Mouse (Mus musculus): ENCODE data around the gene Psmb11. TPM values are rescaled to one million over a fixed set of nuclear protein-coding genes. Genes with fewer than 3 reads are reported as not detected.

Psmb11 gene
- total and polyA plus RNA-seq, 3 experiments: 0.11 TPM; not detected in 2

- DNase-seq (ENCODE audit: low spot score) (peak; percentile 81), ATAC-seq (ENCODE audit: extremely low read depth, insufficient number of reproducible peaks, low FRiP score, poor library complexity, severe bottlenecking) (peak; percentile 67; the same call in 1 of the 2 replicates)
- TF ChIP-seq CTCF (IDR thresholded peaks at IDR 0.05; ENCODE audit: low read depth, low read length) (peak; percentile 80), POLR2AphosphoS5 (IDR thresholded peaks at IDR 0.05; ENCODE audit: insufficient replicate concordance, low read depth, low read length) (no peak)
- Histone ChIP-seq H3K36me3 (replicated peaks) (peaks cover 80% of the 10 kb centered on the region), H3K4me1 (ENCODE audit: insufficient read depth, low read depth, low read length) (peaks cover 57% of the 10 kb centered on the region), H3K27me3 (ENCODE audit: insufficient read depth, low read length) (peaks cover 20% of the 10 kb centered on the region), H3K9me3 (replicated peaks) (no peaks in the 10 kb centered on the region), H3K4me3 (ENCODE audit: low read depth, low read length) (peak within 1 kb of the TSS; percentile 74)
Observed at GRCm38 (mm10) chr14:54641305-54641969, 20.2 kb downstream of the Psmb11 start, which contains the start of gene Cdh24. TSS of gene Cdh24 (minus strand) at chr14:54641364.

GRCm38 (mm10) chr14:54642224-54642944 is 21.2 kb downstream of the Psmb11 start:
- Histone ChIP-seq H3K27me3 (ENCODE audit: insufficient read depth, low read length) (peaks cover 20% of the 10 kb centered on the region), H3K4me1 (ENCODE audit: insufficient read depth, low read depth, low read length) (peaks cover 57% of the 10 kb centered on the region), H3K4me3 (ENCODE audit: low read depth, low read length) (no peak overlapping the region), H3K9me3 (replicated peaks) (no peaks in the 10 kb centered on the region), H3K36me3 (replicated peaks) (peaks cover 80% of the 10 kb centered on the region)
- DNase-seq (ENCODE audit: low spot score) (no peak), ATAC-seq (ENCODE audit: extremely low read depth, insufficient number of reproducible peaks, low FRiP score, poor library complexity, severe bottlenecking) (no peak)
- no peak for TF ChIP-seq TAL1 (conservative IDR thresholded peaks at IDR 0.05; ENCODE audit: low read depth, low read length)
- TF ChIP-seq GATA2 (IDR thresholded peaks at IDR 0.05; ENCODE audit: borderline replicate concordance, low read depth, low read length): no peak
- no peak for TF ChIP-seq CTCF (IDR thresholded peaks at IDR 0.05; ENCODE audit: low read depth, low read length)
- no peak for TF ChIP-seq GATA1 (IDR thresholded peaks at IDR 0.05; ENCODE audit: borderline replicate concordance, low read length)
- no peak for TF ChIP-seq POLR2AphosphoS5 (IDR thresholded peaks at IDR 0.05; ENCODE audit: insufficient replicate concordance, low read depth, low read length)

- no peaks in the 10 kb centered on the region for H3K9me3 ChIP-seq (replicated peaks)
- H3K36me3 ChIP-seq (replicated peaks): peaks cover 81% of the 10 kb centered on the region
- no peak overlapping the region for H3K4me3 ChIP-seq (ENCODE audit: low read depth, low read length)
- peaks cover 20% of the 10 kb centered on the region for H3K27me3 ChIP-seq (ENCODE audit: insufficient read depth, low read length)
- no peak for ATAC-seq (ENCODE audit: extremely low read depth, insufficient number of reproducible peaks, low FRiP score, poor library complexity, severe bottlenecking)
- TF ChIP-seq GATA1 (IDR thresholded peaks at IDR 0.05; ENCODE audit: borderline replicate concordance, low read length) (no peak), CTCF (IDR thresholded peaks at IDR 0.05; ENCODE audit: low read depth, low read length) (no peak), TAL1 (conservative IDR thresholded peaks at IDR 0.05; ENCODE audit: low read depth, low read length) (no peak), GATA2 (IDR thresholded peaks at IDR 0.05; ENCODE audit: borderline replicate concordance, low read depth, low read length) (no peak), POLR2AphosphoS5 (IDR thresholded peaks at IDR 0.05; ENCODE audit: insufficient replicate concordance, low read depth, low read length) (no peak)
- DNase-seq (ENCODE audit: low spot score): no peak
- H3K4me1 ChIP-seq (ENCODE audit: insufficient read depth, low read depth, low read length): peaks cover 63% of the 10 kb centered on the region
Observed at GRCm38 (mm10) chr14:54643011-54643410, 21.8 kb downstream of the Psmb11 start.

GRCm38 (mm10) chr14:54644294-54644693 is 23.1 kb downstream of the Psmb11 start:
- Histone ChIP-seq H3K4me1 (ENCODE audit: insufficient read depth, low read depth, low read length) (peaks cover 74% of the 10 kb centered on the region), H3K36me3 (replicated peaks) (peaks cover 79% of the 10 kb centered on the region), H3K4me3 (ENCODE audit: low read depth, low read length) (no peak overlapping the region), H3K9me3 (replicated peaks) (no peaks in the 10 kb centered on the region), H3K27me3 (ENCODE audit: insufficient read depth, low read length) (peaks cover 16% of the 10 kb centered on the region; the same call in 1 of the 2 replicates)
- ATAC-seq (ENCODE audit: extremely low read depth, insufficient number of reproducible peaks, low FRiP score, poor library complexity, severe bottlenecking) (no peak), DNase-seq (ENCODE audit: low spot score) (no peak)
- TF ChIP-seq GATA1 (IDR thresholded peaks at IDR 0.05; ENCODE audit: borderline replicate concordance, low read length): no peak
- TF ChIP-seq TAL1 (conservative IDR thresholded peaks at IDR 0.05; ENCODE audit: low read depth, low read length): no peak
- no peak for TF ChIP-seq POLR2AphosphoS5 (IDR thresholded peaks at IDR 0.05; ENCODE audit: insufficient replicate concordance, low read depth, low read length)
- no peak for TF ChIP-seq CTCF (IDR thresholded peaks at IDR 0.05; ENCODE audit: low read depth, low read length)
- TF ChIP-seq GATA2 (IDR thresholded peaks at IDR 0.05; ENCODE audit: borderline replicate concordance, low read depth, low read length): no peak

GRCm38 (mm10) chr14:54646455-54646854 is 25.2 kb downstream of the Psmb11 start:
- no peak for DNase-seq (ENCODE audit: low spot score)
- H3K4me1 ChIP-seq (ENCODE audit: insufficient read depth, low read depth, low read length): peaks cover 78% of the 10 kb centered on the region
- TF ChIP-seq TAL1 (conservative IDR thresholded peaks at IDR 0.05; ENCODE audit: low read depth, low read length) (no peak), GATA1 (IDR thresholded peaks at IDR 0.05; ENCODE audit: borderline replicate concordance, low read length) (no peak), CTCF (IDR thresholded peaks at IDR 0.05; ENCODE audit: low read depth, low read length) (no peak), POLR2AphosphoS5 (IDR thresholded peaks at IDR 0.05; ENCODE audit: insufficient replicate concordance, low read depth, low read length) (no peak), GATA2 (IDR thresholded peaks at IDR 0.05; ENCODE audit: borderline replicate concordance, low read depth, low read length) (no peak)
- ATAC-seq (ENCODE audit: extremely low read depth, insufficient number of reproducible peaks, low FRiP score, poor library complexity, severe bottlenecking): no peak
- H3K27me3 ChIP-seq (ENCODE audit: insufficient read depth, low read length): no peaks in the 10 kb centered on the region; the same call in 1 of the 2 replicates
- no peak overlapping the region for H3K4me3 ChIP-seq (ENCODE audit: low read depth, low read length)
- no peaks in the 10 kb centered on the region for H3K9me3 ChIP-seq (replicated peaks)
- H3K36me3 ChIP-seq (replicated peaks): peaks cover 97% of the 10 kb centered on the region

GRCm38 (mm10) chr14:54646898-54647636 is 25.8 kb downstream of the Psmb11 start:
- TF ChIP-seq POLR2AphosphoS5 (IDR thresholded peaks at IDR 0.05; ENCODE audit: insufficient replicate concordance, low read depth, low read length): no peak
- TF ChIP-seq GATA1 (IDR thresholded peaks at IDR 0.05; ENCODE audit: borderline replicate concordance, low read length): no peak
- TF ChIP-seq GATA2 (IDR thresholded peaks at IDR 0.05; ENCODE audit: borderline replicate concordance, low read depth, low read length): no peak
- TF ChIP-seq CTCF (IDR thresholded peaks at IDR 0.05; ENCODE audit: low read depth, low read length): no peak
- no peak for TF ChIP-seq TAL1 (conservative IDR thresholded peaks at IDR 0.05; ENCODE audit: low read depth, low read length)
- H3K36me3 ChIP-seq (replicated peaks): peaks cover 97% of the 10 kb centered on the region

More at GRCm38 (mm10) chr14:54646898-54647636, 25.8 kb downstream of the Psmb11 start:
- H3K9me3 ChIP-seq (replicated peaks): no peaks in the 10 kb centered on the region
- H3K4me1 ChIP-seq (ENCODE audit: insufficient read depth, low read depth, low read length): peaks cover 78% of the 10 kb centered on the region
- no peaks in the 10 kb centered on the region; the same call in 1 of the 2 replicates for H3K27me3 ChIP-seq (ENCODE audit: insufficient read depth, low read length)
- ATAC-seq (ENCODE audit: extremely low read depth, insufficient number of reproducible peaks, low FRiP score, poor library complexity, severe bottlenecking) (no peak), DNase-seq (ENCODE audit: low spot score) (no peak)
- H3K4me3 ChIP-seq (ENCODE audit: low read depth, low read length): no peak overlapping the region; the same call in 1 of the 2 replicates
